Mouse (Mus musculus) right cerebral cortex, postnatal 14 days (tissue): ENCODE data around the gene Rhox4b.
"Not testable (repeated sequence)": the region's sequence is repeated elsewhere in the genome, so short reads cannot be mapped to it uniquely, and the experiment has no call there.

ENCODE experiments used
- DNase-seq: peaks from one replicate; pipeline ENCODE4 v3.0.0; 2022

Rhox4b gene

GRCm38 (mm10) chrX:37432194-37432593, at the start of gene Rhox4b:
Gene Rhox4b, plus strand, starts transcription at chrX:37432494.
- not testable (repeated sequence) for DNase-seq

GRCm38 (mm10) chrX:37390548-37390947, 41.7 kb upstream of the Rhox4b start, which contains the start of gene Rhox4a2:
Gene Rhox4a2, plus strand, starts transcription at chrX:37390848.
- DNase-seq, result not testable (repeated sequence)

GRCm38 (mm10) chrX:37411767-37412166, 20.5 kb upstream of the Rhox4b start, which contains the start of gene Rhox2b:
Gene Rhox2b, plus strand, starts transcription at chrX:37412067.
- DNase-seq, result not testable (repeated sequence)

DNA sequence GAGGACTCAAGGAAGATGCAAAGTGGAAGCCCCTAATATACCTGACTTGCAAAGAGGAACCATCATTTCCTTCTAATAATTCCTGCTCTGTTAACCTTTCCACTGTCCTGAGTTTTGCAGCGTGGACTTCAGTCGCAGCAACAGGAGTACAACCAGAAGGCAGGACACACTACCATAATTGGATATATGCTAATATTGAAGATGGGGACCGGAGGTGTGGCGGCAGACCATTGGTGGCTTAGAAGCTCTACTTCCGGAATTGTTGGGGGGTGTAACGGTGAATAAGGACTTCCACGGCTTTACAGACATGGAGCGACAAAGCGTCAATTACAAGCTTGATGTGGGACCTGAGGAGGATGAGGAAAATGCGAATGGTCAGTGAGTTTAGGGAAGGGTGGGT, 21.1 kb downstream of the Rhox4b start, which contains the start of gene Rhox2c:
Rhox2c (plus strand) TSS at position 301 of the 400 bp plus-strand sequence.
- DNase-seq, result not testable (repeated sequence)

- DNase-seq, result not testable (repeated sequence)
These were observed 26.0 kb downstream of the Rhox4b start, which contains the start of gene Rhox3c for GRCm38 (mm10) chrX:37458285-37458684. Gene Rhox3c, plus strand, starts transcription at chrX:37458585.

GRCm38 (mm10) chrX:37480037-37480436, 47.7 kb downstream of the Rhox4b start, which contains the start of gene Rhox4c:
Gene Rhox4c, plus strand, starts transcription at chrX:37480337.
- DNase-seq, result not testable (repeated sequence)
